Mouse (Mus musculus) adrenal gland, adult 2 months (tissue): Measurements from ENCODE around the gene Pfkp. TPM values are rescaled to one million over a fixed set of nuclear protein-coding genes. Genes with fewer than 3 reads are reported as not detected.

Experiments
- DNase-seq: peaks from one replicate; pipeline ENCODE4 v3.0.0; 2021
- polyA plus RNA-seq: library from polyadenylated mRNA; depleted of rRNA; stranded (reverse); fragments of >200 nt; gene quantifications from 2 replicates; pipeline ENCODE4 v1.2.3, GENCODE M21; 2012
- total RNA-seq, 2 experiments: library from RNA; stranded (reverse); gene quantifications; 2 replicates each; pipeline ENCODE4 v1.2.3; 2021

Gene Pfkp
- total and polyA plus RNA-seq, 3 experiments: 32.6 to 83.9 (median 73.0) TPM

DNA sequence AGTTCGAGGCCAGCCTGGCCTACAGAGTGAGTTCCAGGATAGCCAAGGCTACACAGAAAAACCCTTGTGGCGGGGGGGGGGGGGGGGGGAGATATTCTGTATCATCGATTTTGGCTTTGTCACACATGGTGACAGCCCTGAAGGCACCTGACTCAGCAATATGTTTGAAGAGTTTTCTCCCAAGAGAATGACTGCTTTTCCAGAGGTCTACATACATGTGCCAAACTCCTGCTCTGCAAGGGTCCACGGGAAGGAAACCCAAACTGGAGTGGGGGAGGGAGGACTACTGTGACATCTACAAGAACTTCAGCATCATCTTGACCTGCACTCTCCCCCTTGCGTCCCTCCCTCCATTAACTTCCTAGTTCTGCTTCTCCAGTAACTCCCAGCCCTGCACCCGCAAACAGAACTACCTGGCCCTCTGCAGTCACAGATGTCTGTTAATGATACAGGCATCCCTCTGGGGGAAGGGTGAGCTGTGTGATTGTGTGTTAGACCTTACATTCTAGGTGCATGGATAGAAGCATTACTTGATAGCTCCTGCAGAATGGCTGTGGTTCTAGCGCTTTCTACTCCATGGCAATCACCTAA is 10.9 kb downstream of the Pfkp start:
- no peak for DNase-seq

GRCm38 (mm10) chr13:6636976-6637375 is 11.6 kb downstream of the Pfkp start:
- DNase-seq: no peak

GRCm38 (mm10) chr13:6636520-6636919 is 12.1 kb downstream of the Pfkp start:
- DNase-seq: peak; percentile 72

DNA sequence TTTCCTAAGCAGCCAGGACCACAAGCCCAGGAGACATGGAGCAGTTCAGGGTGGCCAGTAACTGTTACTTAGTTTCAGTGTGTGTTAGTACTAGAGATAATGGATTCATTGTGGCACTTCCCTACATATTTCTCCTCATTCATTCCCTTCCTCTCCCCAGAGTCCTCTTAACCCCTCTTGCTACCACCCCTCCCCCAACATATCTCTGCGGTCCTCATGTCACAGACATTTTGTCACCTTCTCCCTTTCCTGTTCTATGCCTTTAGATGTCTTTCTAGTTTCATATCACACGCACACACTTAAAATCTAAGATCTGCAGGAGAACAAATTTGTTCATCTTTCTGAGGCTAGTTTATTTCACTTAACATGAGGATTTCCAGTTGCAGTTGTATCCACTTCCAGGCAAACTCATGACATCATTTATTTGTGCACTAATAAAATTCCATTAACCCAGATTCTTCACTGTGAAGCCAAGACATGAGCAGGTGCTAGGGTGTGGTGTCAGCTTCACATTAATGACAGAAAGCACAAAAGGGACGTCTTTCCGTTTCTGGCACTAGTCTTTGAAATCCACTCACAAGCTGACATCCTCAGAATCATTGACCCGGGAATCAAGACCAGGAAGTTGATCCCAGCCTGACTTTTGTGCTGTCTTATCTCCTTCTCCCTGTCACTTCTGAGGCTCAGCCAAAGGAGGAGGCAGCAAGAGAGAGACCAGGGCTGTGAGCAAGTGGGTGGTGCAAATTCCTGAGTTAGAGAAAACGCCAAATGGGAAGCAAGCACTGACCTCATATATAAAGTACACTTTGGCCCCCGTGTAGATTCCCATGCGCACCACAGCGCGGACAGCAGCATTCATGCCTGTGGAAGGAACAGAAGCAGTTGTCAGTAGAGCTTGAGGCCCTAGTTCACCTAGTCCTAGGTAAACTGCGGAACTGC is 13.2 kb downstream of the Pfkp start:
- no peak for DNase-seq

DNA sequence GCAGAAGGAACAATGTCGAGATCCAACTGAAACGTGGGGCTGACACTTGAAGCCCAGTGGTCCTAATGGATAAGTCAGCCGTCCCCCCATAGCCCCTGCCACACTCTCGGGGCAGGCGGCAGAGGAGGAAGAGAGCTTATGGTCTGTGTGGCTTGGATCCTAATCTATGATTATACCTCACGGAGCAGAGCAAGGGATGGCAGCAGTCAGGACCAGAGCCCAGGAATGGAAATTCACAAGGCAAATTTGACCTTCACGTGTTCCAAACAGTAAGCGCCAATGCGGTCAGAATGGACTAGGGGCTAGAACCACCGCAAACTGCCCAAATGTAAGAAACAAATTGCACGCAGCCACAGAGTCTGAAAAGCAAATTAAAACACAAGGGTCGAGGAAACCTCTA is 14.5 kb downstream of the Pfkp start:
- DNase-seq: peak; percentile 61

DNA sequence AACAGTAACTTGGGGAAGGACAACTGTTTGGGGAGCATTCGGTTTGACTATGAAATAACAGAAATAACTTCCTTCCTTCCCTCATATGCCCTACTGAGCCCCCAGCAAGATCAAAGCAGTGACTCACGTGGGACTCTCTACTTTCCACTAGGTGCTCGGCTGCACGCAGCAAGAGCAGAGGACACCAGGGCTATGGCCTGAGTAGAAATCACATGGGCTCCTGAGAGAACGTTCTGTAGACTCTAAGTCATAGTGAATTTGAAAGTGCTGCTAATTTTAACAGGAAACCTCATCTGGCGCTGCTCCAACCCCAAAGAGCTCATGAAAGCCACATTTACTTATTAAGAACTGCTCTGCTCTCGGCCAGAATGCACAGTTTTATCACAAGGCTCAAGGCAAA is 15.1 kb downstream of the Pfkp start:
- DNase-seq: peak; percentile 46

- DNase-seq: no peak
These were observed 15.6 kb downstream of the Pfkp start for GRCm38 (mm10) chr13:6632935-6633334.

- no peak for DNase-seq
These were observed 16.1 kb downstream of the Pfkp start for GRCm38 (mm10) chr13:6632513-6632912.

DNA sequence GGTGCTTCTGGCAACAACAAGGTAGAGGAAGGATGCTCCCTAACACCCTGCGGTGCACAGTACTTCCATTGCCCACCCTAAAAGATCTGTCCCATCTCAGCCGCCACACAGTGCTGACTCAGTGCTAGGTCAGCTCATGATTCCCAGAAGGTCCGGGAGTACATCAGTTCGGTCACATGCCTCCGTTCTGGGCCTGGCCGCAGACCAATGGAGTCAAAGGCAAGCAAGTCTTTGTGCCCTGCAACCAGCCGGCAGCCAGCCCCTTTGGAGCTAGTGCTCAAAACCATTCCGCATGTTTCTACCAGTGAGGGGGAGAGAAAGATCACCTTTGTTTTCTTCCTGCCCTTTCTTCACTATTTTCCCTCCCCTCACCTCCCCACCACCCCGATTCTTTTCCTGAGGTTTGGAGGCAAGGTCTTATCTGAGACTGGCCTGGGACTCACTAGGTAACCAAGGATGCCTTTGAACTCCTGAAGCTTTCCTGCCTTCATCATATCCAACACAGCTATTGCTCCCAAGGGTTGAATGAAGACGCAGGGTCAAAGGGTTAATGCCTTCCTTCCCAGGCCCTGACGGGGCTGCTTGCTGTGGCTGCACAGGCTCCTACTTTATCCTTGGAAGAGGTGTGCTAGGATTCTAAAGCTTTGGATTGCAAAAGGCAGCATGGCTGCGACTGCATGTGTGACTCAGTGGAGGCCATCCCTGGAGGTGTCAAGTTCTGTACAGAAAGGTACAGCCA is 16.6 kb downstream of the Pfkp start:
- peak; percentile 56 for DNase-seq

GRCm38 (mm10) chr13:6630660-6631059 is 17.9 kb downstream of the Pfkp start:
- DNase-seq: no peak

GRCm38 (mm10) chr13:6629927-6630326 is 18.6 kb downstream of the Pfkp start:
- DNase-seq: no peak

DNA sequence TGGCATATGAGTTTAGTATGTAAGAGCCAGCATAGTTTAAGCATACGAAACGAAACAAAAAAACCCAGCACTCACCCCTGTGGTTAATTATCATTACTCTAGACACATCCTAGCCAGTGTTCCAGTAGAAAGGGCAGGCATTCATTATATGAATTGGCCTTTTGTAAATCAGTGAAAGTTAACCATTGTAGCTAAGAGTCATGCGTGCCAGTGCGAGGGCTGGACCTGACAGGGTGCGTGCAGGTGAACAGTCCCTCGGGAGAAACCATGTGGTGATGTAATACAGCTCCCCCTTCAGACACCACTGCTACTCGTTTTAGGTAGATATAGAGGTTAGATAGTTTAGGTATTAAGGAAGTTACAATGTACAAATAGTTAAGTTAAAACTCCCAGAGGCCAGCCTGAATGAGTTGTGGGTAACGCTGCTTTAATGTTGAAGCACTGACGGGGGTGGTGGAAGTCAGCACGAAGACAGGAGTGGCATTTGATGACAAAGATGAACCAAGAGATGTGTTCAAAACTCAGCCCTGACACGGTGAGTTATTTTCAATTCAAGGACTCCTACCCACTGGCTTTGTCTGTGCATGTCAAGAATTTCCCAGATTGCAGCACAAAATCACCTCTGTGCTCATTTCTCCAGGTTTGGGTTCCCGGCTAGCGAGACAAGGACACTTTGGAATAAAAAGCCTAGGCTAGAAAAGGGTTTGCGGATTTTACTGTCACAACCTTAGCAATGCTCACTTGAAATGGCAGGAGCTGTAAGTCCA is 19.4 kb downstream of the Pfkp start:
- no peak for DNase-seq

- no peak for DNase-seq
These were observed 20.3 kb downstream of the Pfkp start for GRCm38 (mm10) chr13:6628261-6628660.

- DNase-seq: no peak
These were observed 21.2 kb downstream of the Pfkp start for GRCm38 (mm10) chr13:6627352-6627751.

- DNase-seq: no peak
These were observed 22.0 kb downstream of the Pfkp start for GRCm38 (mm10) chr13:6626508-6627114.

DNA sequence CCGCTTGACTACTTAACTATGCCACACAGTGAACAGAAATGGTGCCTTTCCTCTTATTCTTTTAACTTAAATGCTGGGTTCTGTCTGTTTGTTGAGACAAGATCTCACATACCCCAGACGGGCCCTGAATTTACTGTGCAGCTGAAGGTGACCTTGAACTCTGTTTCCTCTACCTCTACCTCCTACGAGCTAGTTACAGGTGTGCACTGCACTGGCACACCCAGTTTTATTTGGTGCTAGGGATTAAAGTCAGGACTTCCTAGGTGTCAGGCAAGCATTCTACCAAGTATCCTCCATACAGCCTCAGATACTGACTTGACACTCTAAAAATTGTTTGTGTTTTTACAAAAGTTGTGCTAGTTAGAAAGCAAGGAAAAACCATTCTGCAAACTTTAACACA is 22.6 kb downstream of the Pfkp start:
- no peak for DNase-seq

DNA sequence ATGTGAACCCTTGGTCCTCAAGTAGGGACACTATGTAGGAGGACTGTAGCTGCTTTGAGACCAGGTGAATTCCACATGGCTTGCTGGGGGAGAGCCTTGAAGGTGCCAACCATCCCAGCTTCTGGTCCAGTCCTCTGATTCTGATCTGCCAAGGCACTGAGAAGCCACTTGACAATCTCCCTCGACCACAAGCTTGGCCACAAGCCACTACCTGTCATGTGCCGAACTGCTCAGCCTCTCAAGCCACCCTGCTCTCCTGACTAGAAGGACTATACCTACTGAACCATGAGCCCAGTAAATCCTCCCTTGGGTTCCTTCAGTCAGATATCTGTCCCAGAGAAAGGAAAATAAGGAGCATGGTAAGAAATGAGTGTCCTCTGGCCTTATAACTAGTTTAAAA is 24.0 kb downstream of the Pfkp start:
- DNase-seq: no peak

- DNase-seq: no peak
These were observed 24.5 kb downstream of the Pfkp start for GRCm38 (mm10) chr13:6624121-6624520.

GRCm38 (mm10) chr13:6621831-6622230 is 26.7 kb downstream of the Pfkp start:
- no peak for DNase-seq

DNA sequence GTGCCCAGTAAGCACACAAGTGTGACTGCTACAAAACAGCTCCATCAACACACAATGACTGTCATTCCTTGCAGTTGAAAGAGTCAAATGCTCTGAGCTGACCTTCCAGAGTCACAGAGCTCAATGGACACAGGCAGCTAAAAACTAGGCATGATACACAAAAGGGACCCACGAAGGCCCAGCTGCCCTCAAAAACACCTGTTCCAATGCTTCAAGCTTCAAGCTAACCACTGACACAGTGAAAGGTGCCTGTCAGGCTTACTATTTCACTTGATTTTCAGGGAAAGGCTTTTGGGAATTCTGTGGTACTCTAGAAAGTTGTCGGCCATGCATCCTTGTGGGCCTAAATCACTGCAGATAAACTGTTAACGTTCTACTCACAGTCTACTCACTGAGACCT is 28.3 kb downstream of the Pfkp start:
- no peak for DNase-seq

- no peak for DNase-seq
These were observed 29.9 kb downstream of the Pfkp start for GRCm38 (mm10) chr13:6618711-6619110.
